ENCODE assay signal across 8 mouse cellular contexts in genomic region chr5:124029220-124030035, GRCm38 (mm10). TPM values are rescaled to one million over a fixed set of nuclear protein-coding genes. Genes with fewer than 3 reads are reported as not detected.
A peak's percentile ranks its signal among the peaks of the same experiment; 100 is the strongest.
DNase-seq lines count a peak whose midpoint lies in the region; ATAC-seq and TF ChIP-seq lines count a peak whose summit lies in the region.

No protein-coding gene starts in this region.

- H3K4me2 ChIP-seq in heart, embryonic 12.5 days, result peak overlapping the region; percentile 84
- peak overlapping the region; percentile 11; the same call in 1 of the 2 replicates for H3K4me2 ChIP-seq in forebrain, embryonic 11.5 days (ENCODE audit: low read depth, low read length, severe bottlenecking)
- H3K4me2 ChIP-seq in liver, embryonic 14.5 days (ENCODE audit: low read depth), result peak overlapping the region; percentile 99

- H3K27me3 ChIP-seq in heart, embryonic 12.5 days (replicated peaks), result no peaks in the 10 kb centered on the region
- H3K27me3 ChIP-seq in G1E (ENCODE audit: insufficient read depth, low read length), result no peaks in the 10 kb centered on the region
- no peaks in the 10 kb centered on the region for H3K27me3 ChIP-seq in forebrain, embryonic 11.5 days (ENCODE audit: control insufficient read depth, insufficient read depth, low read length)
- H3K27me3 ChIP-seq in liver, embryonic 14.5 days (ENCODE audit: control insufficient read depth, insufficient read depth, low read length), result no peaks in the 10 kb centered on the region

- peak overlapping the region; percentile 91 for H3K4me3 ChIP-seq in heart, embryonic 12.5 days
- H3K4me3 ChIP-seq in G1E (ENCODE audit: low read depth, low read length), result peak overlapping the region; percentile 14; the same call in 1 of the 2 replicates
- no peak overlapping the region for H3K4me3 ChIP-seq in forebrain, embryonic 11.5 days (ENCODE audit: low read depth, low read length)
- peak overlapping the region in 1 of 2 experiments; percentile 8; a peak in 1 of 4 replicates for H3K4me3 ChIP-seq in liver, embryonic 14.5 days (ENCODE audit: insufficient read depth in 1 of 2, low read depth in 2 of 2, low read length in 2 of 2)

- 0 out of 2 replicates have a peak, but pooled peaks cover 2% of the 10 kb centered on the region for H3K9me3 ChIP-seq in heart, embryonic 12.5 days (replicated peaks)
- no peaks in the 10 kb centered on the region for H3K9me3 ChIP-seq in G1E (replicated peaks)
- no peaks in the 10 kb centered on the region for H3K9me3 ChIP-seq in forebrain, embryonic 11.5 days (ENCODE audit: control insufficient read depth, low read length)
- H3K9me3 ChIP-seq in liver, embryonic 14.5 days (ENCODE audit: control insufficient read depth, low read length), result no peaks in the 10 kb centered on the region

- DNase-seq in heart, adult 11 months, result no peak
- DNase-seq in G1E (ENCODE audit: low spot score), result no peak
- DNase-seq in forebrain, embryonic 11.5 days (ENCODE audit: low spot score), result no peak
- no peak for DNase-seq in liver, embryonic 14.5 days (ENCODE audit: low read depth in 3 of 3, low spot score in 3 of 3)
- no peak for DNase-seq in layer of hippocampus, postnatal 10 days (ENCODE audit: low spot score in 2 of 2)
- no peak for DNase-seq in embryo, embryonic 10.5 days (ENCODE audit: low spot score)

- H3K27ac ChIP-seq in heart, embryonic 12.5 days (ENCODE audit: poor library complexity, severe bottlenecking), result peak overlapping the region; percentile 76
- H3K27ac ChIP-seq in forebrain, embryonic 11.5 days (ENCODE audit: low read depth, low read length), result no peak overlapping the region
- H3K27ac ChIP-seq in liver, embryonic 14.5 days, result no peak overlapping the region

- no peak for TF ChIP-seq CTCF in G1E (IDR thresholded peaks at IDR 0.05; ENCODE audit: low read depth, low read length)
- no peak for TF ChIP-seq CTCF in liver, embryonic 14.5 days (IDR thresholded peaks at IDR 0.05; ENCODE audit: low read depth)

- ATAC-seq in heart, embryonic 12.5 days (ENCODE audit: insufficient number of reproducible peaks, low FRiP score), result no peak
- ATAC-seq in G1E (ENCODE audit: extremely low read depth, insufficient number of reproducible peaks, low FRiP score, poor library complexity, severe bottlenecking), result no peak
- no peak for ATAC-seq in forebrain, embryonic 11.5 days (replicated peaks; ENCODE audit: low FRiP score)
- ATAC-seq in liver, embryonic 14.5 days (ENCODE audit: insufficient read depth), result no peak
- no peak for ATAC-seq in megakaryocyte-erythroid progenitor cell, adult 5-6 weeks (replicated peaks; ENCODE audit: low FRiP score, low TSS enrichment, poor library complexity, severe bottlenecking)

- peaks cover 60% of the 10 kb centered on the region for H3K4me1 ChIP-seq in heart, embryonic 12.5 days (replicated peaks)
- peaks cover 74% of the 10 kb centered on the region for H3K4me1 ChIP-seq in G1E (ENCODE audit: insufficient read depth, low read depth, low read length)
- peaks cover 33% of the 10 kb centered on the region for H3K4me1 ChIP-seq in forebrain, embryonic 11.5 days (replicated peaks; ENCODE audit: control insufficient read depth, insufficient read depth, low read length)
- peaks cover 29 to 56% of the 10 kb centered on the region in 2 experiments for H3K4me1 ChIP-seq in liver, embryonic 14.5 days (replicated peaks; ENCODE audit: control insufficient read depth in 2 of 2, insufficient read depth in 2 of 2, low read length in 1 of 2)

- H3K36me3 ChIP-seq in heart, embryonic 12.5 days, result peaks cover 3% of the 10 kb centered on the region
- H3K36me3 ChIP-seq in G1E (replicated peaks), result peaks cover 58% of the 10 kb centered on the region
- no peaks in the 10 kb centered on the region for H3K36me3 ChIP-seq in forebrain, embryonic 11.5 days (ENCODE audit: control insufficient read depth, insufficient read depth, low read length)
- no peaks in the 10 kb centered on the region; the same call in none of the 2 replicates for H3K36me3 ChIP-seq in liver, embryonic 14.5 days (replicated peaks; ENCODE audit: control insufficient read depth, insufficient read depth, low read depth)

- 65% methylated on average over 19 of the region's 19 CpGs for WGBS in heart, embryonic 12.5 days
- WGBS in forebrain, embryonic 11.5 days, result 95% methylated on average over 19 of the region's 19 CpGs
- WGBS in liver, embryonic 14.5 days (ENCODE audit: insufficient replicate concordance), result 80% methylated on average over 19 of the region's 19 CpGs

- no peak for TF ChIP-seq EP300 in liver, embryonic 14.5 days (IDR thresholded peaks at IDR 0.05; ENCODE audit: low read depth)

- H3K9ac ChIP-seq in heart, embryonic 12.5 days, result peak overlapping the region; percentile 99
- no peak overlapping the region for H3K9ac ChIP-seq in forebrain, embryonic 11.5 days (ENCODE audit: low read length)
- no peak overlapping the region; the same call in 1 of the 2 replicates for H3K9ac ChIP-seq in liver, embryonic 14.5 days (replicated peaks)

RNA-seq across cellular contexts. Expression of gene Vps37b, which starts 2.6 kb away (rescaled TPM):
- polyA plus RNA-seq in heart, embryonic 12.5 days (2016; fragmentation: Nextera tagmentation; extraction: Ambion mirVana), result 61.9 and 64.4 TPM in 2 replicates
- total RNA-seq in G1E (2014; fragmentation: Nextera tagmentation) (55.7 and 64.1 TPM in 2 replicates), G1E (2017) (26.2 and 27.5 TPM in 2 replicates)
- 135 and 192 TPM in 2 replicates for polyA plus RNA-seq in G1E (2012)
- polyA plus RNA-seq in forebrain, embryonic 11.5 days (2014; fragmentation: Nextera tagmentation; extraction: Ambion mirVana), result 60.2 and 61.4 TPM in 2 replicates
- 11.3 and 11.5 TPM in 2 replicates for polyA plus RNA-seq in liver, embryonic 14.5 days (2012; rRNA removed)
- 8.8 and 12.6 TPM in 2 replicates for polyA plus RNA-seq in liver, embryonic 14.5 days (2014; fragmentation: Nextera tagmentation; extraction: Ambion mirVana)
- total RNA-seq in megakaryocyte-erythroid progenitor cell, adult 5-6 weeks (2014; fragmentation: Nextera tagmentation), result 20.8 and 34.3 TPM in 2 replicates
- 12.8 and 15.5 TPM in 2 replicates for total RNA-seq in megakaryocyte-erythroid progenitor cell, adult 5-6 weeks (2017)
- total RNA-seq in layer of hippocampus, postnatal 10 days (2021), result 10 to 100 TPM; 38.4 to 41.6 TPM

RNA-seq across cellular contexts. Expression of gene Hip1r, which starts 56.0 kb away (rescaled TPM):
- polyA plus RNA-seq in heart, embryonic 12.5 days (2016; fragmentation: Nextera tagmentation; extraction: Ambion mirVana), result 4.8 and 7.5 TPM in 2 replicates
- total RNA-seq in G1E (2014; fragmentation: Nextera tagmentation), result 14.2 and 21.7 TPM in 2 replicates
- total RNA-seq in G1E (2017), result 5.6 and 7.9 TPM in 2 replicates
- 14.9 and 16.5 TPM in 2 replicates for polyA plus RNA-seq in G1E (2012)
- polyA plus RNA-seq in forebrain, embryonic 11.5 days (2014; fragmentation: Nextera tagmentation; extraction: Ambion mirVana), result 7.3 and 8.6 TPM in 2 replicates
- 6.4 and 7.6 TPM in 2 replicates for polyA plus RNA-seq in liver, embryonic 14.5 days (2012; rRNA removed)
- polyA plus RNA-seq in liver, embryonic 14.5 days (2014; fragmentation: Nextera tagmentation; extraction: Ambion mirVana), result 6.2 and 7.2 TPM in 2 replicates
- 9.3 and 9.5 TPM in 2 replicates for total RNA-seq in megakaryocyte-erythroid progenitor cell, adult 5-6 weeks (2014; fragmentation: Nextera tagmentation)
- total RNA-seq in megakaryocyte-erythroid progenitor cell, adult 5-6 weeks (2017), result 13.7 and 30.9 TPM in 2 replicates
- total RNA-seq in layer of hippocampus, postnatal 10 days (2021), result 10 to 100 TPM; 63.7 to 70.1 TPM

Comparison
In these comparisons a context has a peak if more than half of its experiments do, and no peak if none do; other contexts are left out.
1. H3K4me2 ChIP-seq: peak in every context shown above with its lines; median percentile 99 in liver, embryonic 14.5 days; 84 in heart, embryonic 12.5 days; 11 in forebrain, embryonic 11.5 days.